Mouse (Mus musculus): ENCODE results near the gene Mast4.

GRCm38 (mm10) chr13:102698751-102699323, 635.5 kb downstream of the Mast4 start:
- TF ChIP-seq POLR2A (IDR thresholded peaks at IDR 0.05; ENCODE audit: control insufficient read depth, extremely low read depth, insufficient read depth, low read length, poor library complexity): no peak
- no peak for TF ChIP-seq CTCF (IDR thresholded peaks at IDR 0.05; ENCODE audit: borderline replicate concordance, control insufficient read depth, extremely low read depth, insufficient read depth, low read length, poor library complexity)

All from thymus, adult 2 months (tissue).